Mouse (Mus musculus) MEL (cell line): Measurements from ENCODE around the gene Cnst.

Experiments
- ELF1 ChIP-seq: IDR thresholded peaks from 2 replicates; pipeline ENCODE4 v1.6.1; 2014; ENCODE audit warnings: low read depth, mild to moderate bottlenecking, inconsistent platforms, low read length, improper control_type of control experiment, moderate library complexity
- GATA1 ChIP-seq: IDR thresholded peaks from 2 replicates; pipeline ENCODE4 v1.6.1; 2011; ENCODE audit warnings: low read depth, low read length, improper control_type of control experiment

DNA sequence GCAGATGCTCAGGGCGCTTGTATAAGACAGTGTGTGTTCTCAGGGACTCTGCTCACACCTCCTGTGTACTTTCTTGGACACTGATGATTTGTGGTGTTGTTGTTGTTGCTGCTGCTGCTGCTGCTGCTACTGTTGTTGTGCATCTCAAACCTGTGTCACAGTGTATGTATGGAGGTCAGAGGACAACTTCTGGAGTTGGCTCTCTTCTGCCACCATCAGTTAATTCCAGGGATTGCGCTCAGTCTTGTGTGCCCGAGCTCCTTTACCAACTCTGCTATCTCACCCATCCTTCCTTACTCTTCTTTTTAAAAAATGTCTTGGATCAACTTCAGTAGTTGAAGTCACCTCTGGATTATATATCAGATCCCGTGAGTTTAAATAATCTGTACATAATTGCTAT lies 78.2 kb downstream of the Cnst start:
- TF ChIP-seq GATA1 (no peak), ELF1 (no peak)
